Mouse (Mus musculus) telencephalon, adult 2 months (tissue): ENCODE measurements around the gene Tmem56.

ENCODE experiments used
- DNase-seq: peaks from one replicate; pipeline ENCODE4 v3.0.0-alpha.2; 2011; ENCODE audit warnings: low read depth, low spot score

Gene Tmem56

GRCm38 (mm10) chr3:121169092-121169942 is 113.6 kb downstream of the Tmem56 start:
- DNase-seq, result no peak

GRCm38 (mm10) chr3:121168581-121168980 is 114.3 kb downstream of the Tmem56 start:
- DNase-seq, result no peak

GRCm38 (mm10) chr3:121163271-121163819 is 119.6 kb downstream of the Tmem56 start:
- DNase-seq, result no peak

- DNase-seq, result no peak
These were observed 121.2 kb downstream of the Tmem56 start for GRCm38 (mm10) chr3:121161661-121162060.

GRCm38 (mm10) chr3:121160424-121160823 is 122.5 kb downstream of the Tmem56 start:
- no peak for DNase-seq

- DNase-seq, result no peak
These were observed 123.3 kb downstream of the Tmem56 start for GRCm38 (mm10) chr3:121159566-121159965.

GRCm38 (mm10) chr3:121158901-121159351 is 124.0 kb downstream of the Tmem56 start:
- peak; percentile 17 for DNase-seq

GRCm38 (mm10) chr3:121157546-121158330 is 125.2 kb downstream of the Tmem56 start:
- DNase-seq, result no peak

GRCm38 (mm10) chr3:121156451-121157186 is 126.3 kb downstream of the Tmem56 start:
- DNase-seq, result no peak

GRCm38 (mm10) chr3:121156043-121156442 is 126.9 kb downstream of the Tmem56 start:
- DNase-seq, result no peak
